Mouse (Mus musculus) stomach, embryonic 16.5 days (tissue): Measurements from ENCODE around the gene Tspan18. TPM values are rescaled to one million over a fixed set of nuclear protein-coding genes. Genes with fewer than 3 reads are reported as not detected.

Experiments
- ATAC-seq: fragments of 200-750 bp; cut with Nextera tagmentation; 2 replicates; pipeline ENCODE4 v1.8.0; 2017; ENCODE audit warnings: moderate number of reproducible peaks, moderate TSS enrichment; ENCODE audit not compliant: insufficient read depth, low FRiP score
- H3K27ac ChIP-seq: fragments of 300-500 bp; sonication (generic); 2 replicates; pipeline ENCODE4 v1.5.1; 2014; ENCODE audit warnings: low read length
- H3K27me3 ChIP-seq: fragments of 300-500 bp; sonication (generic); 2 replicates; pipeline ENCODE4 v1.6.1; 2014; ENCODE audit warnings: low read length, control low read depth, mixed read lengths; ENCODE audit not compliant: control insufficient read depth, insufficient read depth
- H3K36me3 ChIP-seq: fragments of 300-500 bp; sonication (generic); 2 replicates; pipeline ENCODE4 v1.6.1; 2014; ENCODE audit warnings: low read length; ENCODE audit not compliant: control insufficient read depth, insufficient read depth
- H3K4me1 ChIP-seq: fragments of 300-500 bp; sonication (generic); 2 replicates; pipeline ENCODE4 v1.6.1; 2014; ENCODE audit warnings: low read length, control low read depth, mixed read lengths; ENCODE audit not compliant: control insufficient read depth, insufficient read depth
- H3K4me2 ChIP-seq: fragments of 300-500 bp; sonication (generic); 2 replicates; pipeline ENCODE4 v1.6.1; 2014; ENCODE audit warnings: low read depth, low read length, mixed read lengths
- H3K4me3 ChIP-seq: fragments of 300-500 bp; sonication (generic); replicated peaks from 2 replicates; pipeline ENCODE4 v1.5.1; 2014; ENCODE audit warnings: mild to moderate bottlenecking, low read length
- H3K9ac ChIP-seq: fragments of 300-500 bp; sonication (generic); 2 replicates; pipeline ENCODE4 v1.6.1; 2014; ENCODE audit warnings: low read length
- H3K9me3 ChIP-seq: fragments of 300-500 bp; sonication (generic); replicated peaks from 2 replicates; pipeline ENCODE4 v1.6.1; 2016; ENCODE audit warnings: low read length, control low read depth; ENCODE audit not compliant: control insufficient read depth
- WGBS: fragments of 180-500 bp; shearing (Covaris S2); extraction: QIAGEN DNeasy Blood & Tissue Kit; methylation state at CpG from one replicate; pipeline ENCODE4 v1.1.7; 2014; 5-methylcytosine and 5-hydroxymethylcytosine counted together
- polyA plus RNA-seq: library from polyadenylated mRNA; unstranded; fragments of >200 nt; fragmentation: Nextera tagmentation; extraction: Ambion mirVana; gene quantifications from 2 replicates; pipeline ENCODE4 v1.2.1, GENCODE M21; 2015

Tspan18 gene
- polyA plus RNA-seq, 1 experiment from 2014 or later = 15.3 TPM

DNA sequence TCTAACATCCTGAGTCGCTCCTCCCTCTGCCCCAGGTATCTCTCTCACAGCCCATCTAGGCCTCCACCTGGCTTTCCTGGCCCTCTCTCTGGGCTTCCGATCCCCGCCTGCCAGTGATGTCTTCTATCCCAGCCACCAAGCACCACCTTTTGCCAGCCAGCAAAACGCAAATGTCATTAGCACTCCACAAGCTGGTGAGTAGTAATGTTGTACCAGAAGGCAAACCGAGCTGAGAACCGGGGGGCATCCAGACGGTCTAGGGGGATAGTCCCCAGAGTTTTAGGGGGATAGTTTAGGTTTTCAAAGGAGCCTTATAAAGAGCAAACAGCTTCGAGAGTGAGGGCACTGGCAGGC, 90.2 kb downstream of the Tspan18 start:
- Histone ChIP-seq H3K9ac (no peak overlapping the region), H3K4me3 (no peak overlapping the region), H3K36me3 (no peaks in the 10 kb centered on the region), H3K4me1 (no peaks in the 10 kb centered on the region), H3K27me3 (no peaks in the 10 kb centered on the region), H3K27ac (no peak overlapping the region), H3K4me2 (no peak overlapping the region), H3K9me3 (no peaks in the 10 kb centered on the region)
- WGBS = 85% methylated on average over 8 of the region's 8 CpGs
- ATAC-seq = no peak

DNA sequence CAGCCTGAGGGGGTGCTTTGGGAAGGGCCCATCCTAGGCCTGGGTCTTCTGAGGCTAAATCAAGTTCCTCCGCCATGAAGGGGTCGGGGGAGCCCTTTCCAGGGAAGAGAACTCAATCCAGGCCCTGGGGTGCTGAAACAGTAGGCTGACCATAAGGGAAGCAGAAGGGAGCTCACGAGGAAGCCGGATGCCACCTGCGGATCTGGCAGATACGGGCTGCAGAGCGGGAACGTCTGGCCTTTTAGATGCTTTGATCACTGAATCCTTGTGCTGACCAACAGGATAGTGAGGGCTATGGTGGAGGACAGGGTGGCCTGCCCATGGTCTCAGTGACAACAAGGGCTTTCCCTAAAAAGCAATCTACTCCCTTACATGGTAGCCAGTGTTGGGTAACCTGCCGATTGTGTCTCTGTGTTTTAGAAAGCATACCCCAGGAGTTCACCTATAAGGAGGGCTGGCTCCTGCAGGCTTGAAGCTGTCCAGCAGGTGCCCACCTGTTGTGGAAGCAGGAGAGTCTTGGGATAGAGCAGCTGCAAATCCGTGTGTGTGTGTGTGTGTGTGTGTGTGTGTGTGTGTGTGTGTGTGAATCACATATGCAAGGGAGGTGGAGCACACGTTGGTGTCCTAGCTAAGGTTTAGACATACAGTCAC, 90.7 kb downstream of the Tspan18 start:
- Histone ChIP-seq H3K9me3 (no peaks in the 10 kb centered on the region), H3K4me3 (no peak overlapping the region)
- WGBS = 75% methylated on average over 11 of the region's 11 CpGs

DNA sequence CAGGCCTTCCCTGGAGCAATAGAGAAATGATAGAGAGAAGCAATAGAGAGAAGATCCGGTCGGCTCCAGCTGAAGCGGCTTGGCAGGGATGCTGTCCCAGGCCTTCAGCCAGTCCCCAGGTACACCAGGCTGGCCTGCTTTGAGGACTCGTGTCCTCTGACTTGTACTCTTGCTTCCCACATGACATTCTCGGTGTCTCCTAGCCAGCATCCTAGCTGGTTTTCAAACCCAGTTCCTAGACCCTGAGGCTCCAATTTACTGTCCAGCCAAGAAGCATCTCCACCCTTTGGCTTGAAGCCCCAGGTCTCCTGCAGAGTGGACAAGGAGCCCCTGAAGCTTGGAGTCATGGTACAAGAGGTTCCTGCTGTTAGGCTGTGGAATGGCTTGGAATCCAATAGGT, 92.1 kb downstream of the Tspan18 start:
- H3K9me3 ChIP-seq = no peaks in the 10 kb centered on the region
- H3K4me3 ChIP-seq = no peak overlapping the region
- WGBS = 88% methylated on average over 5 of the region's 5 CpGs
- no peaks in the 10 kb centered on the region for H3K36me3 ChIP-seq
- no peak overlapping the region for H3K27ac ChIP-seq
- no peak overlapping the region for H3K4me2 ChIP-seq
- no peak overlapping the region for H3K9ac ChIP-seq
- no peak for ATAC-seq
- H3K4me1 ChIP-seq = no peaks in the 10 kb centered on the region
- no peaks in the 10 kb centered on the region for H3K27me3 ChIP-seq

More for the DNA sequence above, 90.7 kb downstream of the Tspan18 start:
- H3K27ac ChIP-seq = no peak overlapping the region
- ATAC-seq = no peak; the same call in 1 of the 2 replicates
- H3K4me1 ChIP-seq = no peaks in the 10 kb centered on the region
- H3K4me2 ChIP-seq = no peak overlapping the region
- no peaks in the 10 kb centered on the region for H3K27me3 ChIP-seq
- H3K36me3 ChIP-seq = no peaks in the 10 kb centered on the region
- H3K9ac ChIP-seq = no peak overlapping the region

DNA sequence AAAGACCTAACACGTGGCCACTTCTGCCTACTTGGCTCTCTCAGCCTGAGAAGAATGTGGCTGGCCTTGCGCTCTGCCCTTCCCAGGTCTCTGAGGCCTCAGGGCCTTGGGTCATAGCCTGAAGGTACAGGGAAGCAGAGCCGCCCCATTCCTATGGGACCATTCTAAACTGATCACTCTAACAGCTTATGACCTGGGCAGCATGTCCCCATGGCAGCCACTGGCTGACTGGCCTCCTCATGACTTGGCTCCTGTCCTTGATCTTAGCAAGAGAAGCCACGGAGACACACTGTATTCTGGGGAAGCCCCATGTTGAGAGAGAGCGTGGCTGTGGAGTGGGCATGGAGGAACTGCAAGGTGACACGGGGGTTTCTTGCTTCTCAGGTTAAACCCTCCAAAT, 95.4 kb downstream of the Tspan18 start:
- WGBS = 81% methylated on average over 6 of the region's 6 CpGs
- Histone ChIP-seq H3K9me3 (no peaks in the 10 kb centered on the region), H3K36me3 (no peaks in the 10 kb centered on the region), H3K4me3 (no peak overlapping the region), H3K4me1 (no peaks in the 10 kb centered on the region), H3K4me2 (no peak overlapping the region), H3K9ac (no peak overlapping the region), H3K27me3 (no peaks in the 10 kb centered on the region), H3K27ac (no peak overlapping the region)
- no peak for ATAC-seq

DNA sequence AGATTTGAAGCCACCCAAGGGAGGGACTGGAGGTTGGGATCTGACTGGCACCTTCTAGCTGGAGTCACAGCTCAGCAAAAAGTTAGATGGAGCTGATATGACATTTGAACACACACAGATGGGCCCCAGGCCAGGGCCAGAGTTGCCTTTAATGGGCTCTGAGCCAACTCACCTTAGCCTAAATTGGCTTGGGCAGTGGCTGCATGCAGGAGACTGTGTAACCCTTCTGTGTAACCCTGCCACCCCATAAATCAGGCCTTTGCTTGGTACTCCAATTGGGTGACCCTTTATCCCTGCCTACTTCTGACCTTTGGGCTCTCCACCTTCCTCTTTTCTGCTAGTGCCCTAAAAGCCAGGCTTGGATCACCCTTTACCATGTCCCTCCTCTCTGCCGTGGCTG, 97.2 kb downstream of the Tspan18 start:
- Histone ChIP-seq H3K27me3 (no peaks in the 10 kb centered on the region), H3K4me2 (no peak overlapping the region), H3K36me3 (no peaks in the 10 kb centered on the region), H3K4me3 (no peak overlapping the region), H3K9me3 (no peaks in the 10 kb centered on the region), H3K4me1 (no peaks in the 10 kb centered on the region), H3K9ac (no peak overlapping the region), H3K27ac (no peak overlapping the region)
- no peak for ATAC-seq
- WGBS = 74% methylated on average over 1 of the region's 1 CpGs

DNA sequence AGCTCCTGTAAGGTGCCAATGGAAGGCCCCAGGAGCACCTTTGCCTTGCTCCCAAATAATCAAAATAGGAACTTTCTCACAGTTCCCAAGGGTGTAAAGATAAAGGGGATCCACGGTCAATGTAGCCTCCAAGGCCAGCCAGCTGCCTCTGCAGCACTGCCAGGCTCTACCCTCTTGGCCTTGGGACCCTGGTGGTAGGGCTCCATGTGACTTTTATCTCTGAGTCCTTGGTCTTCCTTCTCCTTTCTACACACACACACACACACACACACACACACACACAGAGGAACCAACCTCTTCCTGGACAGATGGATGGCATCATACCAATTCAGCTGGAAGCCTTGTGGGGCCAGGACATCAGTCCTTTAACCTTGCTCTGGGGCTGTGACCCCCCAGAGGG, 102.2 kb downstream of the Tspan18 start:
- Histone ChIP-seq H3K4me1 (peaks cover 17% of the 10 kb centered on the region), H3K27me3 (no peaks in the 10 kb centered on the region), H3K9me3 (no peaks in the 10 kb centered on the region), H3K36me3 (no peaks in the 10 kb centered on the region), H3K4me2 (no peak overlapping the region), H3K27ac (no peak overlapping the region), H3K9ac (no peak overlapping the region), H3K4me3 (no peak overlapping the region)
- 52% methylated on average over 1 of the region's 1 CpGs for WGBS
- no peak for ATAC-seq

DNA sequence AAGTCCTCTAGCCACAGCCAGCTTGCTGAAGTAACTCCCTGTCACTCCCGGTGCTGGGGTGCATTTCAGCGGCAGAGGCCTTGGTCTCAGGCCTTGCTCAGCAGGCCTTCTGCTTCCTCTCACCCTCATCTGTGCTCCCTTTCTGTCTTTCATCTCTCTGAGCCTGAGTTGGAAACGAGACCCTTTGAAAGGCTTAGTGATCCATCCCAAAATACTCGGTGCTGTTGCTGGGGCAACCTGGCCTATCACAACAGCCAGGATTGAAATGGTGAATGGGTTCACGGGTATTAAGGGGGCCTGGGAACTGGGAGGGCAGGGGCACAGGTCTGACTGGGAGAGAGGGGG, 105.9 kb downstream of the Tspan18 start:
- Histone ChIP-seq H3K9ac (peak overlapping the region; percentile 35; the same call in 1 of the 2 replicates), H3K27ac (peak overlapping the region; percentile 55; the same call in 1 of the 2 replicates), H3K9me3 (no peaks in the 10 kb centered on the region), H3K4me1 (peaks cover 24% of the 10 kb centered on the region), H3K36me3 (no peaks in the 10 kb centered on the region), H3K4me2 (no peak overlapping the region), H3K27me3 (no peaks in the 10 kb centered on the region), H3K4me3 (no peak overlapping the region)
- 32% methylated on average over 5 of the region's 5 CpGs for WGBS
- no peak for ATAC-seq

DNA sequence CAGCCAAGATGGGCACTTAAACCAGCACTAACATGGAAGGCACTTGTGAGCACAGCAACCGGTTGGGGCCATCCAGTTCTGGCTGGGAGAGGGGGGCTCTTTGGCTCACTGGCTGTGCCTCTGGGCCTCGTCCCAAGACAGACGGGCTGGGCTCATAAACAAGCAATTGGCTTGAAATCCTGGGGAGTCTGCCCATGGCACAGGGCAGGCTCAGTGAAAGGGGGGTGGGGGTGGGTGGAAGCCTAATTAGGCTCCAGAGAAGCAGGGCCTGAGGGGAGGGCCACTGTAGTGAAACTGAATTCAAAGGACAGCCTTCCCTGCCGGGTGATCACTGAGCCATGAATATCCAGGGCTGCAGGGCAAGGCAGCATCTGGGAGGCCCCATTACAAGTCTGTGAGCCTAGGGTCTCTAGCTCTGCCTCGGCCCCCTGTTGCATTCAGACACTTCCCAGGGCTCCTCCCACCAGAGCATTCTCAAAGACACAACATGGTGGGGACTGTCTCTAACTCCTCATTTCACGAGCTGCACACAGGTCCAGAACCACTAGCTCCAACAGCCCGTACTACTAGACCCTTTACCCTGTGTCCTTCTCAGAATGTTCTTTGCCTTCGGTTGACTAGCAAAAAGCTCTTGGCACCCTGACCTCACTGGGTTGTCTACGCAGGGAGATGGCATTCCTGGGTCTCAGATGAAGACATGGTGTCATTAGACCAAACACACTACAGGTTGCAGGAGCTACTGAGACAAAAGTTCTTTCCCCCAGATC, 106.4 kb downstream of the Tspan18 start:
- H3K4me2 ChIP-seq = no peak overlapping the region
- no peaks in the 10 kb centered on the region for H3K9me3 ChIP-seq
- H3K36me3 ChIP-seq = no peaks in the 10 kb centered on the region
- H3K9ac ChIP-seq = peak overlapping the region; percentile 35; the same call in 1 of the 2 replicates
- peak; percentile 51 for ATAC-seq
- H3K27me3 ChIP-seq = no peaks in the 10 kb centered on the region
- peak overlapping the region; percentile 55; the same call in 1 of the 2 replicates for H3K27ac ChIP-seq
- no peak overlapping the region for H3K4me3 ChIP-seq
- 54% methylated on average over 9 of the region's 9 CpGs for WGBS
- peaks cover 24% of the 10 kb centered on the region for H3K4me1 ChIP-seq
